Mouse (Mus musculus): ENCODE data around the gene Immp2l.

DNA sequence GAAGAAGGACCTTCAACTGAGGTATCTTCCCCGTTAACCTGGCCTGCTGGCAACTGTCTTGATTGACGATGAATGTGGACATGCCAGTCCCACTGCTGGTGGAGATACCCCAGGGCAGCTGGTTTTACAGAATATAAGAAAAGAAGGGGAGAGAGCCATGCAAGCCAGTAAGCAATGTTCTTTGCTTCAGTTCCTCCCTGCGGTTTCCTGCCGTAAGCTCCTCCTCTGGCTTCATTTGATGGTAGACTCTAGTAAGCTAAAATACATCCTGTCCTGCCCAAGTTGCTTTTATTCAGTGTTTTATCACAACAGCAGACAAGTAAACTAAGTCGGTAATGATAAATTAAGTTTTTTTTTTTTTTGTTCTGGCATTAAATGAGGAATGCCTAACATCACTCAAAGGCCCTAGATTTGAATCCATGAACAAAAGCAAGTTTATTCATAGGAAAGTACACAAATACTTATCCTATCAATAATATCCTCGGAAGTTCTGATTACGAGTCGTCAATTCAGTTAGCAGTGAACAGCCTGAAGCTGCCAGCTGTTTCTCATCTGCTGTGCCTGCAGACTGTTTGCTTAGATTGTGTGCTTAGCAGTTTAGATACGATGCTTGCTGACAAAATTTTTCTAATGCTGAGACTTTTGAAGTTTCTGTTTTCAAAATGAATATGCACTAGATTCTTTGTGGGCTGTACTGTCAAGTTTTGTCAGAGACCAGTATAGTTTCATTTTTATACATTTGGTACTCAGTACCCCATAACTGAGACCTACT, 476.3 kb downstream of the Immp2l start:
- TF ChIP-seq POLR2A (IDR thresholded peaks at IDR 0.05; ENCODE audit: extremely low read depth, insufficient read depth, low read length) (no peak), CTCF (IDR thresholded peaks at IDR 0.05; ENCODE audit: low read depth, low read length) (no peak)

Data from liver, adult 2 months (tissue).